Mouse (Mus musculus) kidney, postnatal 14 days (tissue): Measurements from ENCODE around the gene Tomm6.

Source experiments
- DNase-seq: peaks from one replicate; pipeline ENCODE4 v3.0.0; 2022; ENCODE audit warnings: mixed read lengths

Gene Tomm6

DNA sequence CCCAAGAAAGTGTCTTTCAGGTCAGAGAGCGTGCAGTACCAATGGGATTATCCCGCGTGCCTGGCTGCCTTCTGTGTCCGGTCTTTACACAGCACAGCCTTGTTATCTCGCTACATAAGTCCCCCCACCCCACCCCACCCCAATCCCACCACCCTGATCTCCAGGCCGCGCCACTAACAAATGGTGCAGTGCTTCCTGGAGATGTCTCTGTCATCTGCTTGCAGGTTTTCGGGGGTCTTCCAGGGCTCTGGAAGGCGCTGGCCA, at the start of gene Tomm6:
Tomm6 (minus strand) TSS at position 43 of the 264 bp plus-strand sequence.
- DNase-seq: no peak

DNA sequence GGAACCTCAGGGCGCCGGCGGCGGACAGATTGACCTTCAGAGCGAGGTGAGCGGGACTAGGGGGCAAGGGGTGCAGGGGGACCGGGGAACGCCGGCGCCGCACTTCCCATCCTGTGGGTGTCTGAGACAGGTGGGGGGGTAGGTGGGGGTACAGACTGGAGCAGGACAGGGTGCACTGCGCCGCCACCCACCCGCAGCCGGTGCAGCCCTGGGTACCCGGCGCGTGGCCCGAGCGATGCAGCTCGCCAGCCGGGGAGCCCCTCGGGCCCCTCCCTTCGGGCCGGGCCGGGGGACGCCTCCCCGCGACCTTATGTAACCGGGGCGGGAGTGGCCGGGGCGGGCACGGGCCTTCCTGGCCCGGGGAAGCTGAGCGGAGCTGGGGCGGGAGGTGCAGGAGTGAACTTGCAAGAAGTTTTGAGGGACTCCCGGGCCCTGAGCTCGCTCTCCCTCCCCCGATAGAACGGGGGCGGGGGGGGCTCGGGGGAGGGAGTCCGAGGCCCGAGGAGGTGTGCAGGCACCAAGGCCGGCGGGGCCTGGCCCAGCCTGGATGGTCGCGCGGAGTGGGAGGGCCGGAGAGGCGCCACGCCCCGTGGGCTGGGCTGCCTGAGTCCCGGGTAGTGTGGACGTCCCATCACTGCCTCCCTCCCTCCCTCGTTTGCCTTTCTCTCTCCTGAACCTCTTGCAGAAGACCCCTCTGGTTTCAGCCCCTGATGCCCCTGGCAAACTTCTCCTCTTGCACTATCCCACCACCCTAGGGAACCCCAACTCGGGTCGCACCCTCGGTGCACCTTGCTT, 49.3 kb upstream of the Tomm6 start:
- DNase-seq: peak; percentile 96

DNA sequence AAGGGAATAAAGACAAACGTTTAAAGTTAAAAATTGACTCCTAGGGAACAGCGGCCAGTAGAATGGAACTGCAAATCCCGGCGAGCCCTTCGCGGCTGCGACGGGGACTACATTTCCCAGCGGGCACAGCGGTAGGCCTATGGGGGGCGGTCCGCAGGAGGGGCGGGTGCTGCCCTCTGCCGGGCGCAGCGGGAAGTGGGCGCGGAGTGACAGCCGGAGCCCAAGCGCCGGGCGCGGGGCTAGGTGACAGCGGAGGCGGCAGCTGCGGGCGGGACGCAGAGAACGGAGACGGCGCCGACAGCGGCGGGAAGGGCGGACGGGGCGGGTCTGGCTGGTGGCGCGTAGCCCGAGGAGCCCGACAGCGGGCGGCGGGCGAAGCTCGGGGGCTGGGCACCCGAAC, 48.7 kb upstream of the Tomm6 start, which contains the start of gene Tfeb:
Tfeb (plus strand) TSS at position 175 of the 400 bp plus-strand sequence.
- DNase-seq: peak; percentile 98

DNA sequence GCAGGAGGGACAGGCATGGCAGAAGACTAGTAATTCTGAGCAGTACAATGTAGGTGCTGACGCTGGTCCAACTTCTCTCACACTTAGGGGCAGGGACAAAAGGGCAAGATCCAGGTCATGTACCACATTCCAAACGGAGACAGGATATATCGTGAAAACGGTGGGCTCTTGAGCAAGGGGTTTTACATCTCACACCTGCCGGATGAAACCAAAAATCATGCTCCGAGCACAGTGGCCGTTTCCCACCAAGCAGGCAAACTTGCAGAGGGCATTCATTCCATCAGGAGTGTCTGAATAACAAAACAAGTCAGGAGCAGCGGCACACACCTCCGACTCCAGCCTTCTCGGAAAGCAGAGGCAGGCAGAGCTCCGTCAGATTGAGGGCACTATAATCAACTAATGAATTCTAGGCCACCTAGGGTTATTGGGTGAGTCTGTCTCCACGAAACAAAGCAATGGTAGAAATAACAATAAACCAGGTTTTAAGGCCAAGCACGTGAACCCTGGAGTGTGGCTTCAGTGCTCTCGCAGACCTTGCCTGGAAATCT, 47.4 kb upstream of the Tomm6 start:
- no peak for DNase-seq

DNA sequence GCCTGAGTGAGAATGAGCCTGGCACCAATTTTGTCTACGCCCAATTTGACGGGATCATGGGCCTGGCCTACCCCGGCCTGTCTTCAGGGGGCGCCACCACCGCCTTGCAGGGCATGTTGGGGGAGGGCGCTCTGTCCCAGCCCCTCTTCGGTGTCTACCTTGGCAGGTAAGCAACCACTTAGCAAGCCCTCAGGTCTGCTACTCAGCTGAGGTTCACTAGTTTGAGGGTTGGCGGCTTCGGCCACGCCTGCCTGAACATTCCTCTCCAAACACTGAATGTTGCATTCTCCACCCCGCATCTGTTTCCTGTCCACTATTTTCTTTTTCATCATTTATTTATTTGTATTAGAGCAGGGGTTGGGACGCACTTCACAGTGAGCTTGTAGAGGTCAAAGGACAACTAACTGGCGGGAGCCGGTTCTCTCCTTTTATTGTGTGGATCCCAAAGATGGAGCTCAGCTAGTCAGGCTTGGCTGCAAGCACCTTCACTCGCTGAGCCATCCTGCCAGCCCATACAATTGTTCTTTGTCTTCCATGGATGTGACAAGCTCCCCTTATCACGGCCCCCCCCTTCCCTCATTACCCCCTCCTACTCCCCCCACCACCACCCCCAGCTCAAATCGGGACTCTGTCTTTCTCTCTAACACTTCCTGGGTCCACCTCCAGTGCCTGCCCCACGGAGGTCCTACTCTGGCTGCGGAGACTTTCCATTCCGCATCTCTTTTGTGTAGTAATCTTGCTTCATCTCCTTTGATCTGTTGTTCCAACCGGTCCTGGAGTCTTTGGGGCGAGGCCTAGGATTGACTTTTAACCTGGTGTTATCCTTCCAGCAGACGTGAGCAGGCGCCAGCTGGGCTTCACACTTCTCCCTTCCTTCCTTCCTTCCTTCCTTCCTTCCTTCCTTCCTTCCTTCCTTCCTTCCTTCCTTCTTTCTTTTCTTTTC, 42.7 kb upstream of the Tomm6 start:
- no peak for DNase-seq

DNA sequence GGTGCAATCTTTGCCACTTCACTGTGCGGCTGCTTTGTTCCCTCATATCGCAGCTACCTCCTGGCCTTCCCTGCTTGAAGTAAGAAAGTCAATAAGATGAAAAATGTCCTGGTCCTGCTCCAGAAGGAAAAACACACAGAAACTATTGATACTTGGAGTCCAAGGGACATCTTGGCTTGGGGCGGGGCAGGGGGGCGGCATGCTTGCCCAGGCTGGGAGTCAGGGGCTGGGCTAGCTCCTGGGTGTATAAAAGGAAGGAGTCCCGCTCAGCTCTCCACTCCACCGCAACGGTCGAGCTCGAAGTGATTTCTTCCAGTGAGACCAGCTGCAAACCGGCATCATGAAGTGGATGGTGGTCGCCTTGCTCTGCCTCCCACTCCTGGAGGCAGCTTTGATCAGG, 38.4 kb upstream of the Tomm6 start, which contains the start of gene Pgc:
Pgc (plus strand) TSS at position 277 of the 400 bp plus-strand sequence.
- no peak for DNase-seq

DNA sequence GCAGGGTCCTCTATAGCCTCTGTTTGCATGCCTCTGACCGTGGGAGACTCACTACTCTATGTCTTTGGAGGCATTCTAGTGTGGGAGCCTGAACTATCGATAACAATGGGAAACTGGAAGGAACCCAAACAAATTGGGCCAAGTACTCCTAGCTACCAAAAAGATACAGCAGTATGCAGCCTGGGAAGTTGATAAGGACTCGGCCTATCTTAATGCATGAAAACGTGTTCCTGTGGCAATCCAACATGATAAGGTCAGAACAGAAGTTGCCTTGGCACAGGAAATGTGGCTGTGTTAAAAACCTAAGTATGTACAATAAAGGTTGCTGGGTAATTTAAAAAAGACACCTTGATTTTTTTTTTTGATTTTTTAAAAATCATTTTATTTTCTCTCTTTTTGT, 33.0 kb upstream of the Tomm6 start:
- no peak for DNase-seq

DNA sequence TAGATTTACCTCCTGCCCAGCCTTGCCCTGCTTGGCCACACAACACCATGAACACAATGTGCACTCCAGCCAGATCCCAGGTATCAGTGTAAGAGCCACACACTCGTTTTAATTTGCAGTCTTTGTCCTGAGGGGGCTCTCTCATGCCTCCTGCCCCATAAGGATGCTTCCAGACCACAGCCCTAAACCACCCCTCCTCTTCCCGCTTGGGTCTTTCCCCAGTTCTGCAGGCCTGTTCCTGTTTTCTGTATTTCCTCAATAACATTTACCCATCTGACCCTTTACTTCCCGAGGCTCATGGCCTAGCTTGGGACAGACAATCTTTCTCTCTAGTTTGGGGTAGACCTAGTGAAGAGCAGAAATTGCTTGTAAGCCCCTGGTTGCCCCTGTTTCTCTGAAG, 26.9 kb upstream of the Tomm6 start:
- no peak for DNase-seq

DNA sequence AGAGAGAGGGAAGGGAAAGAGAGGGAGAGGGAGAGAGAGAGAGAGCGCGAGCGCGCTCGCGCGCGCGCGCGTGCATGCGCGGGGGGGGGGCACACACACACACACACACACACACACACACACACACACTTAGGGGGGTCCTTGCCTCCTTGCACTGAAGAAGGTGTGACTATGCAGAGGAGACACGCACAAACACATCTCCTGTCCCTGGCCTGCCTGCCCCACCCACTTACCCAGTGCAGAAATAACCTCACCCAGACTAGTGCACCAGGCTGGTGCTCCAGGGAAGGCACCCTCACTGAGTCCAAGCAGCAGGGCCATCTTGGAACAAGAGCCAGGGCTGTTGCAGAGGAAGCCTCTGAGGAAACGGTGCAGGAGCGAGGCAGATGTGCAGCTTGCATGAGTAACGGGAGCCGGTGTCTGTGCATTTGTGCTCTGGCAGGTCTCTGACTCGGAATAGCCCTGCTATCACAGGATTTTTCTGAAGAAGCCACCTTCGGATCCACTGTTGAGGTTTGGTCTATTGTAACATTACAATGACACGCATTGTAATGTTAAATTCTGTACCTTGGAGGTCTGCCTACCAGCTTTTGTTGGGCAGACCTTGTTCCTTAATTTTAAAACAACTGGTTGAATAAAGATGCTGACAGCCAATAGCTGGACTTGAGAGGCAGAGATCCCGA, 24.8 kb upstream of the Tomm6 start:
- no peak for DNase-seq

DNA sequence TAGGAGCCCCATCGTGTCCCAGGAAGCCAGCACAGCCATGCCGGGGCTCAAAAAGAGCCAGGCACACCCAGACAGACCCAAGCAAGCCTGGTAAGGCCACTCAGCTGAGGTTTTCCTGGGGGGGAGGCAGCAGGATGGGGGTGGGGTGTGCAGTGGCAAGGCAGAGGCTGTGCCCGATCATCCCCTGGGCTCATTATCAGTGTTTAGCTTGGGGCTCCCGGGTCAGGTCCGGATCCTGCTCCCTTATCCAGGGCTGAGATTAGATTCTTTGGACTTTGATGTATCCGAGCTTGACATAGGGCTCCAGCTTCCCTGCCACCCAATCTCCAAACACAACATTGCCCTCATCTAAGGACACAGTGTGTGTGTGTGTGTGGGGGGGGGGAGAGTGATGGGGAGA, 23.7 kb upstream of the Tomm6 start:
- no peak for DNase-seq

DNA sequence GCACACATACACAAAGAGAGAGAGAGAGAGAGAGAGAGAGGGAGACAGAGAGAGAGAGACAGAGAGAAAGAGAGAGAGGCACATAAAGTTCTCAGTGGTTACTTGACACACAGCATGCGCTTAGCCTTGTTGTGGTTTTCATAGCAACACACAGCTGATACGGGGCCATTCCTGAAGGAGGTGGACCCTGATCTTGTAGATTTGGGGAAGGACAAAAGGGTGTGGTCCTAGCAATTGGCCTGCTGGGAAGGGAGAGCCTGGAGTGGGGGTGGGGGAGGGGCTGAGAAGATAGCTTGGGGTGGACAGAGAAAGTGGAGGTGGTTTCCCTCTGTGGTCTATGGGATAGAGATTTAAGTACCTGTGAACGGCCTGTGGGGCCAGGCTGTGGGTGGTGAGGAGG, 21.9 kb upstream of the Tomm6 start:
- no peak for DNase-seq

DNA sequence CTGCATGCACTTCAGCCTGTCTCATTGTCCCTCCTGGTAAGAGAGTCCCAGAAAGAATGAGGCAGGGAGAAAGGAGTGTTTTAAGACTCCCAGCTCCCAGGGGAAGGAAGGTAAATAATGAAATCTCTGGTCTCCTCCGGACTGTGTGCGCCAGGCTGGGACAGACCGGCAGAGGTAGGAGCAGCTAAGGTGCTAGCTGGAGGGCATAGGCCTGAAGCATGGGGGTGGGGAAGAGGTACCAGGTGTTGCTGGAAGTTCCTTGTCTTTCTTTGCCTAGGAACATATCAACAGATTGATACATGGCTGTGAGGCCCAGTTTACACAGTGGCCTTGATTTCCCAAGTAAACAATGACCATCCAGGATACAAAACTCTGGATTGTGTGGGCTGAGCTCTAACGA, 20.8 kb upstream of the Tomm6 start:
- no peak for DNase-seq

DNA sequence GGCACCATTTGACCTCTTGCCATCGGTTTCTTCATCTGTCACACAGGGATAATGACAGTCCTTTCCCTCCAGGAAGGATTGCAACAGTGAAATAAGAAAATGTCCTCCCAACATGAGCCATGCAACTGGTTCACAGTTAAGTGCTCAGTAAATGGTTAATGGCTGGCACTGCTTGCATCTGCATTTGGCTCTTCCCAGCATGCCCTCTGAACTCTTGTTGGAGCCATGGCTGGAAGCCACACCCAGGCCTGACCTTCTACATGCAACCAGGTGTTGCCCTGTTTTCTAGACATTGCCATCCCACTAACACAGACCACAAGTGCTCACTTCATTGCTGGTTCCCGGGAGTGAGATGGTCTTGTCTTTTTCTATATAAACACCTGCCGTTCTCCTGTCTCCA, 19.8 kb upstream of the Tomm6 start:
- no peak for DNase-seq

DNA sequence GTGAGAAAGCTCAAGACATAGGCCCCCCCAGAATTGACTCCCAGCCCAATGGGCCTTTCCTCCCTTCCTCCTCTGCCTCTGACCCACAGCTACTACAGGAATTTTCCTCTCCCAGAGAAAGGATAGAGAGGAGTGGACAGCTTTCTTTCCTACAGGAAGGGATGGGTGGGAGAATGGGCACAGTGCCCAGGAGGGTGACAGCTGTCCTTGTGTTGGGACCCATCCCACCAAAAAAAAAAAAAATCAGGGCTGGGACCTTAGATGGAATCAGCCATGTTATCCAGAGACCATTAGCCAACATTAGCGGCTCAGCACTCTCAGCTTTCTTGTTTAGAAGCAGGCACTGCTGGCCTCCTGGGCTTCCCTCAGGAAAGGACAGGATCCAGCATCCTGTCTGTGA, 18.0 kb upstream of the Tomm6 start:
- DNase-seq: peak; percentile 57

DNA sequence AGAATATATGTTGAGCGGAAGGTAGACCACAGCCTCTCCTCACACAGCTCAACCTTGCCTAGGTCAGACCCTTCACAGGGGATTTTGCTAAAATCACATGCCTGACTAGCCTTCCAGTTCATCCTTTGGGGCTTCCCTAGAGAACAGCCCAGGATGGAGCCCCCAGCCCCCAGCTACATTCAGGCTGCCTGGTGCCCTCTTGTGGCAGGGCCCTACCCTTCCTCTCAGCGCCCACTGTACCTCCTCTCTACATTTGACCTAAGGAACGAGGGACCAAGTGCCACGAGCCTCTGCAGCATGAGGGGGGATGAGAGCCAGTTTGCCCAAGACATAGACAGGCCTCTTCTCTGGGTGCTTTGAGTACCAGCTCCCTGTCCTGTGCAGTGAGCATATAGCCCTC, 16.5 kb upstream of the Tomm6 start:
- no peak for DNase-seq

DNA sequence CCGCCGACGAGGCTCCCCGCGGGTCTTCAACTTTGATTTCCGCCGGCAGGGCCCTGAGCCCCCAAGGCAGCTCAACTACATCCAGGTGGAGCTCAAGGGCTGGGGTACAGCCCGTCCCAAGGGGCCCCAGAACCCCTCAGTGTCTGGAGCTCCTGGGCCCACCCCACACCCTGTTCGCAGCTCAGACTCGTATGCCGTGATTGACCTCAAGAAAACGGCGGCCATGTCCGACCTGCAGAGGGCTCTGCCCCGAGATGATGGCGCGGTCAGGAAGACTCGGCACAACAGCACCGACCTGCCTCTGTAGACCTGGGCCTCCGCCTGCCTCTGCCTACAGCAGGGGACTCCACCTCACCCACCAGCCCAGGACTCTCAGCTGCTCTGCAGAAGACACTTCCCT, 15.4 kb upstream of the Tomm6 start:
- no peak for DNase-seq

DNA sequence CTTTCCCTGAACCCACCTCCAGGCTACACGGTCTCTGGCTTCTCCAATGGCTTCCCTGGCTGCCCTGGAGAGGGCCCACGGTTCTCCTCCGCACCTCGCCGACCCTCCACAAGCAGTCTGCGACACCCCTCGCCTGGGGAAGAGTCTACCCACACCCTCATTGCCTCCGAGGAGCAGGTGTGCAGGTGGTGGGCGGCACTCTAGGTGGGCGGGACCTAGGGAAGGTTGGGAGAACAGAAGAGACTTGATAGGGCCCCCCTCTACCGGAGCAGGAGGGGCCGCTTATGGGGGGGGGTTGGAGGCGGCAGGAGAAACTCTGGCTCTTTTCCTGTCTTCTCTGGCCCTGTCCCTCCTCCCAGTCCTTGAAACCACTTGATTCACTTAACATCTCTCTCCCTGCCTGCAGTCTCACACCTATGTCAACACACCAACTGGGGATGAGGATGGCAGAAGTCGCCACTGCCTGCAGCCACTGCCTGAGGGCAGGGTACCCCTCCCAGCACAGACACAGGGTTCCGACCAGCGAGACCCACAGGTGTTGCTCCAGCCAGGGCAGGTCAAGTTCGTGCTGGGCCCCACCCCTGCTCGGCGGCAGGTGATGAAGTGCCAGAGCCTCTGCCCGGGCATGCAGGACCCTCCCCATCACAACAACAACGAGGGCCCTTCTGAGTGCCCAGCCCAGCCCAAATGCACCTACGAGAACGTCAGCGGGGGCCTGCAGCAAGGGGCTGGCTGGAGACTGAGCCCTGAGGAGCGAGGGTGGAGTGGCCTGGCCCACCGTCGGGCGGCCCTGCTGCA, 14.6 kb upstream of the Tomm6 start:
- no peak for DNase-seq

DNA sequence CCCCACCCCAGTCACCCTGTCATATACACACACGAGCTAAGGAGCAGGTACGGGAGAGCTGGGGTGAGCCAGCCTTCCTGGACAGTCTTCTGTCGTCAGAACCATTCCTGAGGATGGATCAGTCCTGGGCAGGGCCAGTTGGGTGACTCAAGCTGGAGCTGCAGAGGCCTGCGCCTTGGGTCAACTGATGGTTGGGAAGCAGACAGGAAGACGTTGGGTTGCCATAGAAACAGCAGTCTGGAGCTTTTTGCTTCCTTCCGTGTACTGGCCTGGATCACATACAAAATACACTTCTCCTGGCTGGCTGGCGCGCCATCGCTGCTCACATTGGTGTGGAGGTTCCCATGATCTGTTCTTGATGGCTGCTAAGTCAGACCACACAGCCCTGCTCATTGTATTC, 13.6 kb upstream of the Tomm6 start:
- DNase-seq: no peak

DNA sequence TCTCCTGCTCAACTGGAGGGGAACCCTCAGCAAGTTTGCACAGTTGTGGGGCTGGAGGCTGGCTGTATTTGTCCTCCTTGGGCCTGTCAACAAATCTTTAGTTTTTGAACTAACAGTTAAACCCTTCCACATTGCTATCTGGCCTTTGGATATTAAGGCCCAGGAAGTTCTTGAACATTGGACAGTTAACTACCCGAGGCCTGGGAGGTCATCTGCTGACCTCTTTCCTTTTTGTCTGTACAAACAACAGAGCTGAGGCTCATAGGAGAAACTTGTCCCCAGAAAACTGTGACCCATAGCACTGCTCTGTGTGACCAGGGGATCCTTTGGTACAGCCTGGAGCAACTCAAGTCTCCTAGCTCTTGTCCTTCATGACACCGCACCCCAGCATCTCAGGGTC, 10.9 kb upstream of the Tomm6 start:
- DNase-seq: no peak

DNA sequence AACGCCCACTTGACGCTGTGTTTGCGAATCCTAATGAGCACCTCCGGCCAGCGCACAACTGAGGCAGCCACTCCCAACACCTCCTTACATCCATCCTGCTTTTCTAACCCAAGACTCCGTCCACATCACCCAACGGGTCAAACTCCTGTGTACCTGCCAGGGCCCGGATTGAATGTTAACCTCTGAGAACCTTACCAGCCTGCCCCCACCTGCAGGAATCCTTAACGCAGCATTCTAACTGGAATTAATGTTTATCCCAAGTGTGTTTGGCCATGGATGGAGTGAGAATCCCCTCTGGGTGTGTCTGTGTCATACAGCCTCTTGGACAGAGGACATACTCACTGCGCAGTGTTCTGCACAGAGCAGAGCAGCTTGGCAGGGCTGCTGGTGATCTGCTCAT, 10.0 kb upstream of the Tomm6 start:
- DNase-seq: peak; percentile 78

DNA sequence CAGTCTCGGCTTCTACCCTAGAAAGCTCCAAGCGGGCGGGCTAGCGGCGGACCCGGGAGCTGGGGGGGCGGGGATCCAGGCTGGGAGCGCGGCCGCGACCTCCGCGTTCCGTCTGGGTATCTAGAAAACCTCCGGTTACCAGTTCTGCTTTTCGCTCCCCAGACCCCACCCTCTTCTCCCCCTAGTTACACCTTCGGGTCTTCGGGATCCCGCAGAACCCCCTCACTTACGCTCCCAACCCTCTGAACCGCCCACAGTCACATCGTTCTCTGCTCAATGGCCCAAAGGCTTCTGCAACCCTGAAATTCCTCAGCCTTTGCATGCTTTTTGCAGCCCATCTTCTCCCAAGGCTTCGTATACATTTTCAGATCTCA, 7.1 kb upstream of the Tomm6 start:
- DNase-seq: no peak
